Mouse (Mus musculus) hindbrain, postnatal 0 days (tissue): ENCODE measurements around the gene Specc1. TPM values are rescaled to one million over a fixed set of nuclear protein-coding genes. Genes with fewer than 3 reads are reported as not detected.

Experiments
- ATAC-seq: fragments of 200-750 bp; cut with Nextera tagmentation; 2 replicates; pipeline ENCODE4 v1.8.0; 2017; ENCODE audit warnings: mild to moderate bottlenecking, moderate TSS enrichment, moderate library complexity
- DNase-seq: peaks from one replicate; pipeline ENCODE4 v3.0.0-alpha.2; 2015; ENCODE audit warnings: low spot score
- H3K27ac ChIP-seq: fragments of 300-500 bp; sonication (generic); 2 replicates; pipeline ENCODE4 v1.5.1; 2014; ENCODE audit warnings: mild to moderate bottlenecking
- H3K27me3 ChIP-seq: fragments of 300-500 bp; sonication (generic); 2 replicates; pipeline ENCODE4 v1.6.1; 2014; ENCODE audit warnings: low read length, mixed read lengths; ENCODE audit not compliant: insufficient read depth
- H3K36me3 ChIP-seq: fragments of 300-500 bp; sonication (generic); 2 replicates; pipeline ENCODE4 v1.6.1; 2014; ENCODE audit warnings: low read length, mixed read lengths; ENCODE audit not compliant: insufficient read depth
- H3K4me1 ChIP-seq: fragments of 300-500 bp; sonication (generic); 2 replicates; pipeline ENCODE4 v1.6.1; 2014; ENCODE audit warnings: antibody characterized with exemption, low read length, mixed read lengths; ENCODE audit not compliant: insufficient read depth
- H3K4me2 ChIP-seq: fragments of 300-500 bp; sonication (generic); 2 replicates; pipeline ENCODE4 v1.6.1; 2014; ENCODE audit warnings: low read depth, mild to moderate bottlenecking, low read length, moderate library complexity, mixed read lengths
- H3K4me3 ChIP-seq: fragments of 300-500 bp; sonication (generic); 2 replicates; pipeline ENCODE4 v1.5.1; 2014; ENCODE audit warnings: low read length
- H3K9ac ChIP-seq: fragments of 300-500 bp; sonication (generic); replicated peaks from 2 replicates; pipeline ENCODE4 v1.6.1; 2014; ENCODE audit warnings: mild to moderate bottlenecking, low read length, moderate library complexity, mixed read lengths
- H3K9me3 ChIP-seq: fragments of 300-500 bp; sonication (generic); 2 replicates; pipeline ENCODE4 v1.6.1; 2016; ENCODE audit warnings: low read length, mixed read lengths
- CTCF ChIP-seq: IDR thresholded peaks from 2 replicates; pipeline ENCODE4 v1.5.1; 2016; ENCODE audit warnings: antibody characterized with exemption, control low read depth, low read depth
- WGBS: fragments of 180-500 bp; shearing (Covaris S2); extraction: QIAGEN DNeasy Blood & Tissue Kit; methylation state at CpG from one replicate; pipeline ENCODE4 v1.1.7; 2014; 5-methylcytosine and 5-hydroxymethylcytosine counted together
- polyA plus RNA-seq: library from polyadenylated mRNA; unstranded; fragments of >200 nt; fragmentation: Nextera tagmentation; extraction: Ambion mirVana; gene quantifications from 2 replicates; pipeline ENCODE4 v1.2.1, GENCODE M21; 2015
- total RNA-seq: library from RNA; depleted of rRNA; stranded (reverse); fragments of >200 nt; gene quantifications from 2 replicates; pipeline ENCODE4 v1.2.3, GENCODE M21; 2014

Gene Specc1
- total and polyA plus RNA-seq, 2 experiments from 2014 or later: 20.7 to 34.0 TPM

- Histone ChIP-seq H3K4me1 (no peaks in the 10 kb centered on the region), H3K4me3 (no peak overlapping the region), H3K4me2 (no peak overlapping the region), H3K9me3 (no peaks in the 10 kb centered on the region), H3K36me3 (peaks cover 3% of the 10 kb centered on the region; the same call in 1 of the 2 replicates), H3K9ac (no peak overlapping the region), H3K27ac (no peak overlapping the region), H3K27me3 (no peaks in the 10 kb centered on the region)
- no peak for TF ChIP-seq CTCF
- WGBS: 93% methylated on average over 3 of the region's 3 CpGs
- ATAC-seq (no peak), DNase-seq (no peak)
These were observed 207.8 kb downstream of the Specc1 start for GRCm38 (mm10) chr11:62164357-62164756.

DNA sequence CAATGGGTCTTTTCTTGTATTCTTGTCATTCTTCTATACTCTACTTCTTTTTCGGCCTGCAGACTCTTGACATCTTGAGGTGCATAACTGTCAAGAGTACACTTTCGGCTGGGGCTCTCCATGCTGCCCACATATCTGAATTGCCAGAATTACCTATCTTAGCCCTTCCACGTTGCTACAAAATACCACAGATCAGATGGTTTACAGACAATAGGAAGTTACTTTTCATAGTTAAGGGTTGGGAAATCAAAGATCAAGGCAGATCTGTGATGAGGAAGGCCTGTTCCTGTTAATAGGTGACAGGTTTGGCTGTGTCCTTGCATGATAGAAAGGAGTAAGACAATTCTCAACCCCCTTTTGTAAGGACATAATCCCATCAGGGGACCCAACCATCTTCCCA, 209.9 kb downstream of the Specc1 start:
- no peak overlapping the region for H3K4me3 ChIP-seq
- H3K4me2 ChIP-seq: no peak overlapping the region
- no peaks in the 10 kb centered on the region for H3K4me1 ChIP-seq
- peaks cover 3% of the 10 kb centered on the region; the same call in 1 of the 2 replicates for H3K36me3 ChIP-seq
- no peak overlapping the region for H3K9ac ChIP-seq
- no peaks in the 10 kb centered on the region for H3K27me3 ChIP-seq
- H3K9me3 ChIP-seq: no peaks in the 10 kb centered on the region
- WGBS: 84% methylated on average over 3 of the region's 3 CpGs
- ATAC-seq (no peak), DNase-seq (no peak)
- no peak for TF ChIP-seq CTCF
- H3K27ac ChIP-seq: no peak overlapping the region

DNA sequence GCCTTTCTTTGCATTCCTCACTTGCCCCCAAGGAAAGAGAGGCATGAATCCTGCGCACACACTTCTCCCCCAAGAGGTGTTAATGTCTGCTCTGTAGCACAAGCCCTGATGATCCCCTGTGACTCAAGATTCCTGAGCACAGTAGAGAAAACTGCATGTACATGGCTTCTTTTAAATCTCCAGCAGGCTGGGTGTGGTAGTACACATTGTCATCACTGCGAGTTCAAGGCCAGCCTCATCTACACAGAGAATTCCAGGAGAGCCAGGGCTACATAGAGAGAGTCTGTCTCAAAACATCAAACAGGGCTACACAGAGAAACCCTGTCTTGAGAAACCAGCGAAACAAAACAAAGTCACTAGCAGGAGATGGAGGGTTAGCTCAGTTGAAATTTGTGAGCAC, 211.6 kb downstream of the Specc1 start:
- DNase-seq (no peak), ATAC-seq (no peak)
- Histone ChIP-seq H3K4me3 (no peak overlapping the region), H3K9me3 (no peaks in the 10 kb centered on the region), H3K36me3 (0 out of 2 replicates have a peak, but pooled peaks cover 3% of the 10 kb centered on the region), H3K9ac (no peak overlapping the region), H3K4me2 (no peak overlapping the region), H3K27ac (no peak overlapping the region), H3K4me1 (no peaks in the 10 kb centered on the region), H3K27me3 (no peaks in the 10 kb centered on the region)
- 91% methylated on average over 3 of the region's 3 CpGs for WGBS
- TF ChIP-seq CTCF: no peak

DNA sequence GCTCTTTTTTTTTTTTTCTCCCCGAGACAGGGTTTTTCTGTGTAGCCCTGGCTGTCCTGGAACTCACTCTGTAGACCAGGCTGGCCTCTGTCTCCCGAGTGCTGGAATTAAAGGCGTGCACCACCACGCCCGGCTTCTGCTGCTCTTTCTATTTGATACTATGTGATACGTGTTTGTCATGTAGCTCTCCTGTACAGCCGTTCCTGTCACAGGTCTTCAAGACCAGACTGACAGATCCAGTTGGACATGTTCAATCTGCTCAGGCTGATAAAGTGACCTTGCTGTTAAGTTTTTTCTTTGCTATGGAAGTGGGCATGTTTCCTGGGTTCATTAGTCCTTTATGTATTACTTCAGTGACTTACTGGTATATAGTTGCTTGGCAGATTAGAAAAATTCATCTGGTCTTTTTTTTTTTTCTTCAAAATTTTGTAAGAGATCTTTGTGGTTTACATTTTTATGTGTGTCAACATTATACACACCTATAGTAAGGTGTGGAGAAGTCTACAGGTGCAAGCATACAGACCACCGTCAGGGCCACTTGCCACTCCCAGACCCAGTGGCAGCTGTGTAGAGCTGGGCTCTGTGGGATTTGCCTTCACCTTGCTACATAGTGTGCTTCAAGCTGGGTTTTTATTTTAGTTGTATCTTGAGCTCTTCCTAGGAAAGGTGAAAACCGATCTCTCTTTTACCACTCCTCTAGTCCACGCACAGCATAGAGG, 221.0 kb downstream of the Specc1 start:
- DNase-seq: no peak

DNA sequence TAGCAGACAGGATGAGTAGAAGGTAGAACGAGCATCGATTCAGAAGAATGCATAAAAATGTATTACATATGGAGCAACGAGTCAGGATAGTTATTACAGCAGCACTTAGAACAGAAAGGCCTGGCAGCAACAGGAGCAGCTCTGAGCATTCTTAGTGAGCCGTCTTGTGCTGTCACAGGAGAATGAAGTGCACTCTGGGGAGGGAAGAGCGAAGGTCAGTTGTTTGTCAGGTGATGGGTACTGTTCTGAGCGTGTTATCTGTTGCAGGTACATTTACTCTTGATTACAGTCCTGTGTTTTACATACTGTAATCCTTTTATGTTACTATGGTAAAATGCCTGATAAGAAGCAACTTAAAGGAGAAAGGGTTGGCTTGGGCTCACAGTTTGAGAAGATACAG, 224.2 kb downstream of the Specc1 start:
- no peaks in the 10 kb centered on the region for H3K4me1 ChIP-seq
- H3K27me3 ChIP-seq: no peaks in the 10 kb centered on the region
- H3K9me3 ChIP-seq: no peaks in the 10 kb centered on the region
- no peaks in the 10 kb centered on the region for H3K36me3 ChIP-seq
- no peak overlapping the region for H3K4me3 ChIP-seq
- 95% methylated on average over 6 of the region's 6 CpGs for WGBS
- DNase-seq: no peak
- no peak overlapping the region for H3K4me2 ChIP-seq
- H3K9ac ChIP-seq: no peak overlapping the region
- H3K27ac ChIP-seq: no peak overlapping the region
- no peak for ATAC-seq
- no peak for TF ChIP-seq CTCF

More for the DNA sequence above, 221.0 kb downstream of the Specc1 start:
- H3K9me3 ChIP-seq: no peaks in the 10 kb centered on the region
- WGBS: 95% methylated on average over 10 of the region's 10 CpGs
- ATAC-seq: no peak
- no peak overlapping the region for H3K9ac ChIP-seq
- H3K27ac ChIP-seq: no peak overlapping the region
- no peak for TF ChIP-seq CTCF
- no peak overlapping the region for H3K4me2 ChIP-seq
- no peaks in the 10 kb centered on the region for H3K4me1 ChIP-seq
- H3K36me3 ChIP-seq: no peaks in the 10 kb centered on the region
- H3K4me3 ChIP-seq: no peak overlapping the region
- H3K27me3 ChIP-seq: no peaks in the 10 kb centered on the region

- 91% methylated on average over 4 of the region's 4 CpGs for WGBS
- TF ChIP-seq CTCF: no peak
- no peak overlapping the region for H3K4me3 ChIP-seq
- H3K27me3 ChIP-seq: no peaks in the 10 kb centered on the region
- H3K27ac ChIP-seq: no peak overlapping the region
- H3K9ac ChIP-seq: no peak overlapping the region
- H3K4me2 ChIP-seq: no peak overlapping the region
- no peaks in the 10 kb centered on the region for H3K36me3 ChIP-seq
- H3K9me3 ChIP-seq: no peaks in the 10 kb centered on the region
- DNase-seq (no peak), ATAC-seq (no peak)
- no peaks in the 10 kb centered on the region for H3K4me1 ChIP-seq
These were observed 228.3 kb downstream of the Specc1 start for GRCm38 (mm10) chr11:62184900-62185299.

GRCm38 (mm10) chr11:62187074-62187473, 230.5 kb downstream of the Specc1 start:
- ATAC-seq (no peak), DNase-seq (no peak)
- no peaks in the 10 kb centered on the region for H3K27me3 ChIP-seq
- H3K9me3 ChIP-seq: no peaks in the 10 kb centered on the region
- H3K4me3 ChIP-seq: no peak overlapping the region
- no peak overlapping the region for H3K4me2 ChIP-seq
- no peak overlapping the region for H3K27ac ChIP-seq
- 85% methylated on average over 8 of the region's 8 CpGs for WGBS
- no peak for TF ChIP-seq CTCF
- H3K9ac ChIP-seq: no peak overlapping the region
- no peaks in the 10 kb centered on the region for H3K4me1 ChIP-seq
- no peaks in the 10 kb centered on the region for H3K36me3 ChIP-seq
